Mouse (Mus musculus): ENCODE measurements around the gene Smim6.

GRCm38 (mm10) chr11:115948316-115948715, 36.5 kb downstream of the Smim6 start:
- TF ChIP-seq CTCF (IDR thresholded peaks at IDR 0.05; ENCODE audit: extremely low read depth, insufficient read depth, insufficient read length, insufficient replicate concordance), result no peak
- TF ChIP-seq POLR2A (IDR thresholded peaks at IDR 0.05; ENCODE audit: low read depth, low read length), result no peak

Data from spleen, adult 2 months (tissue).